Mouse (Mus musculus) G1E (cell line): ENCODE measurements around the gene Scgb1c1. TPM values are rescaled to one million over a fixed set of nuclear protein-coding genes. Genes with fewer than 3 reads are reported as not detected.
A peak's percentile ranks its signal among the peaks of the same experiment; 100 is the strongest.

Experiments used
- ATAC-seq: 2 replicates; pipeline ENCODE4 v1.8.0; 2016; ENCODE audit warnings: mild to moderate bottlenecking; ENCODE audit not compliant: insufficient number of reproducible peaks, poor library complexity, low FRiP score, severe bottlenecking; ENCODE audit errors: extremely low read depth
- DNase-seq: peaks from one replicate; pipeline ENCODE4 v3.0.0; 2012; ENCODE audit warnings: low spot score
- H3K27me3 ChIP-seq: 2 replicates; pipeline ENCODE4 v1.6.1; 2012; ENCODE audit warnings: mild to moderate bottlenecking, low read length, inconsistent platforms; ENCODE audit not compliant: insufficient read depth
- H3K36me3 ChIP-seq: replicated peaks from 2 replicates; pipeline ENCODE3; 2012; ENCODE audit warnings: mild to moderate bottlenecking, inconsistent platforms
- H3K4me1 ChIP-seq: 2 replicates; pipeline ENCODE4 v1.6.1; 2012; ENCODE audit warnings: low read depth, low read length, inconsistent platforms, mixed read lengths; ENCODE audit not compliant: insufficient read depth
- H3K4me3 ChIP-seq: 2 replicates; pipeline ENCODE4 v1.5.1; 2012; ENCODE audit warnings: low read depth, mild to moderate bottlenecking, inconsistent platforms, low read length, moderate library complexity, mixed read lengths
- H3K9me3 ChIP-seq: replicated peaks from 2 replicates; pipeline ENCODE4 v1.6.1; 2012; ENCODE audit warnings: inconsistent platforms
- CTCF ChIP-seq: IDR thresholded peaks from 2 replicates; pipeline ENCODE4 v1.5.1; 2012; ENCODE audit warnings: low read depth, low read length, inconsistent platforms, mixed read lengths
- GATA1 ChIP-seq: IDR thresholded peaks from 2 replicates; pipeline ENCODE4 v1.6.1; 2012; ENCODE audit warnings: borderline replicate concordance, low read length, inconsistent platforms, mixed read lengths
- GATA2 ChIP-seq: IDR thresholded peaks from 2 replicates; pipeline ENCODE4 v1.6.1; 2012; ENCODE audit warnings: low read depth, low read length, inconsistent platforms, borderline replicate concordance
- POLR2AphosphoS5 ChIP-seq: IDR thresholded peaks from 2 replicates; pipeline ENCODE4 v1.6.1; 2012; ENCODE audit warnings: low read depth, low read length, inconsistent platforms; ENCODE audit not compliant: insufficient replicate concordance
- TAL1 ChIP-seq: conservative IDR thresholded peaks from 2 replicates; pipeline ENCODE4 v1.6.1; 2012; ENCODE audit warnings: low read depth, low read length, inconsistent platforms, mixed read lengths
- polyA plus RNA-seq: library from polyadenylated mRNA; stranded (reverse); fragments of >175 nt; gene quantifications from 2 replicates; pipeline ENCODE4 v1.2.3, GENCODE M21; 2012
- total RNA-seq, 2 experiments: library from RNA; stranded (forward) in 1 of 2; stranded (reverse) in 1 of 2; fragments of 200-1000 nt in 1 of 2; fragments of >200 nt in 1 of 2; fragmentation: Nextera tagmentation in 1 of 2; gene quantifications; 2 replicates each; pipeline ENCODE4 v1.2.3; 2014 to 2017

The Scgb1c1 gene
- total and polyA plus RNA-seq, 3 experiments, result not detected

DNA sequence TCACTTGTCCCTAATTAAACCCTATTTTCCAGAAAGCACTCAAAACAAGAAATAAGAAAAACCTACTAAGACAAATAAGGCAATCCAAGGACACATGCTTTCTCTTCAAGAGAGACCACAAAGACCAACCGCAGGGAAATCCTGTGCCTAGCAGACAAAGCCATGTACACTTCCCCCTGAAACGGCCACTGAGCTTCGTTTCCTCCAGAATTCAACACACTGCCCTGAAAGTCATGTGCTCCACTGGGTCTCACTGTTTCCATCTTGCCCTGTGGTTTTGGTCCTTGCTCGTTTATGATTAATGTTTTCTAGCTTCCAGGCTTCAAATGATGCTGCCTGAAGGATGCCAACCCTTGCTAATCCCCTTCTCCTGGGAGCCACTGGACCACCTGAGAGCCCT lies 28.9 kb downstream of the Scgb1c1 start:
- DNase-seq, result no peak
- Histone ChIP-seq H3K4me1 (peaks cover 26% of the 10 kb centered on the region), H3K36me3 (peaks cover 88% of the 10 kb centered on the region), H3K4me3 (no peak overlapping the region), H3K9me3 (no peaks in the 10 kb centered on the region), H3K27me3 (no peaks in the 10 kb centered on the region)
- ATAC-seq, result no peak
- TF ChIP-seq GATA2 (no peak), GATA1 (no peak), TAL1 (no peak), CTCF (no peak), POLR2AphosphoS5 (no peak)

DNA sequence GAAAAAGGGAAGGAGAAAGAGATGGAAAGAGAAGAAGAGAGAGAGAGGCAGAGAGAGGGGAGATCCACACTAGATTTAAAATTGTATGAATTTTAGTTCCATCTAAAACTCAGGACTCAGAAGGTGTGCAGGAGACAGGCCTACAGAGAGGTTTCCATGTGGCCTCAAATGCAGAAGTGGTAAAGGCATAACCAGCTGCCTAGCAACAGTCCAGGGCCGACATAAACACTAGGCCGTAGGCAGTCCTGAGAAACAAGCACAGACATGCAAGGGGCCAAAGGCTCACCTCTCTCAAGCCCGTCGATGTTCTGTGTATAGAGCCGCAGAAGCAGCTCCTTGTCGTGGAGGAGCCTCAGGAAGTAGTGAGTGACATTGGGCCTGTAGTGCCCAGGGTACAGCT lies 32.0 kb downstream of the Scgb1c1 start:
- DNase-seq, result no peak
- Histone ChIP-seq H3K9me3 (no peaks in the 10 kb centered on the region), H3K4me1 (peaks cover 42% of the 10 kb centered on the region), H3K27me3 (no peaks in the 10 kb centered on the region), H3K36me3 (peaks cover 63% of the 10 kb centered on the region), H3K4me3 (no peak overlapping the region)
- TF ChIP-seq GATA2, result no peak
- TF ChIP-seq TAL1, result no peak
- TF ChIP-seq CTCF, result no peak
- TF ChIP-seq POLR2AphosphoS5, result no peak
- no peak for TF ChIP-seq GATA1
- no peak for ATAC-seq

DNA sequence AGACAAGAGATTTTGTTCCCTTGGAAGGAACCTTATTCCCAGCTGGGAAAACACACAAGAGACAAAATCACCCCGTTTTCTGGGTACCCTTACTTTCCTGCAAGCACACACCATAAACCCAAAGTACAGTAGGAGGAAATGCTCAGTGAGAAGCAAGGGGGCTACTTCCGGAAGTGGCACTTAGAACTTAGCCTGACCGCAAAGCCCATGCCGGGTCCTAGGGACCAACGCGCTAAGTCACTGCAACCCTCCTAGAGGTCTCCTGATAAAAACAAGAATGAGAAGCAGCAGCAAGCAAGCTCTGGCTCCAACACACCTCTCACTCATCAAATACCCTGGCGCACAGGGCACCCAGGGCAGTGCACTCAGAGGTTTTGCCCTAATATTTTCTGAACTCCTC lies 34.0 kb downstream of the Scgb1c1 start:
- TF ChIP-seq GATA1 (no peak), GATA2 (no peak), TAL1 (no peak), CTCF (no peak), POLR2AphosphoS5 (no peak)
- no peaks in the 10 kb centered on the region for H3K27me3 ChIP-seq
- no peaks in the 10 kb centered on the region for H3K9me3 ChIP-seq
- peaks cover 59% of the 10 kb centered on the region for H3K36me3 ChIP-seq
- no peak overlapping the region for H3K4me3 ChIP-seq
- H3K4me1 ChIP-seq, result peaks cover 49% of the 10 kb centered on the region
- ATAC-seq (no peak), DNase-seq (no peak)

DNA sequence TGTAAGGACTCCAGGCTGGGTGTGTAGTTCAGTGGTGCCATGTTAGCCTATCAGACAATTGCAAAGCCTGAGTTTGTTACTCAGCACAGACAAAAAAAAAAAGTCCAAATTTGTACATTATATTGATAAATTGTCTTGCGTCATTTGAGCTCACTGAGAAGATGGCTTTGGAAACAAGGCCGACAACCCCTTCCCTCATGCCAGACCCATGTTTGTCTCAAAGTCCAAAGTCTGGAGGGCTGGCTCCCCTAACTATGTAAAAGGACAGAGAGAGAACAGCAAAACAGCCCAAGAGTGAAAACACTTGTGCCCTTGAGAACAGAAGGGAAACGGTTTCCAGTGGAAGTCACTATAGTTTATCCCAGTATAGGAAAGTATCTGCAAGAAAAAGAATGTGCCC lies 35.1 kb downstream of the Scgb1c1 start:
- TF ChIP-seq GATA2 (no peak), GATA1 (no peak), POLR2AphosphoS5 (no peak), TAL1 (no peak), CTCF (no peak)
- Histone ChIP-seq H3K4me3 (no peak overlapping the region; the same call in 1 of the 2 replicates), H3K36me3 (peaks cover 58% of the 10 kb centered on the region), H3K4me1 (peaks cover 44% of the 10 kb centered on the region), H3K9me3 (no peaks in the 10 kb centered on the region), H3K27me3 (no peaks in the 10 kb centered on the region)
- no peak for ATAC-seq
- DNase-seq, result no peak

DNA sequence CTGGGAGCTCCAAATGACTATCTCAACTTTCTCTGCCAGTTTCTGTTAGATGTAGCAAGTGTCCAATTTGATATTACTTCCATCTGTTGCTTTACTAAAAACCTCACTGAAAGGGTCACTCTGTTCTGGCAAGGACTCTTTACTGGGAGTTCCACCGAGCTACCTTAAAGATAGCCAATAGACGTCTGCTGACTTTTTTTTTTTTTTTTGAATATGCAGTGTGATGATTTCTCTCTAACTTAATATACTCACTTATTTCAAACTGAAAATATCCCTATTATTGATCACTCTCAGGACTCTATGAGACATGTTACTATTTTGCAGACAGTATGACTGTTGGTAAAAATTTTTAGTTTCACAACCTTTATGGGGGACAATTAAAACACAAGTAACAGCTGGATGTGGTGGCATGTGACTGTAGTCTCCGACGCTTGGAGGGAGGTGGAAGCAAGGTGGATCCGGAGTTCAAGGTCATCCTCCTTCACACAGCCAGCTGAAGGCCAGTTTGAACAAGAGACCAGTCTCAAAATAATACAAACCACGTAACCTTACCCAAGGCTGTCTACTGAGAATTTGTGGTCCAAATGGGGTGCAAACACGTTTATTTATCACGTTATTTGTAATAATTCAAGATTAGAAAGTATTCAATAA lies 35.6 kb downstream of the Scgb1c1 start:
- ATAC-seq (no peak), DNase-seq (no peak)
- no peaks in the 10 kb centered on the region for H3K27me3 ChIP-seq
- no peak for TF ChIP-seq POLR2AphosphoS5
- TF ChIP-seq GATA2, result no peak
- TF ChIP-seq TAL1, result no peak
- TF ChIP-seq CTCF, result no peak
- no peak for TF ChIP-seq GATA1
- peaks cover 44% of the 10 kb centered on the region for H3K4me1 ChIP-seq
- no peaks in the 10 kb centered on the region for H3K9me3 ChIP-seq
- H3K4me3 ChIP-seq, result peak overlapping the region; percentile 90
- H3K36me3 ChIP-seq, result peaks cover 59% of the 10 kb centered on the region

DNA sequence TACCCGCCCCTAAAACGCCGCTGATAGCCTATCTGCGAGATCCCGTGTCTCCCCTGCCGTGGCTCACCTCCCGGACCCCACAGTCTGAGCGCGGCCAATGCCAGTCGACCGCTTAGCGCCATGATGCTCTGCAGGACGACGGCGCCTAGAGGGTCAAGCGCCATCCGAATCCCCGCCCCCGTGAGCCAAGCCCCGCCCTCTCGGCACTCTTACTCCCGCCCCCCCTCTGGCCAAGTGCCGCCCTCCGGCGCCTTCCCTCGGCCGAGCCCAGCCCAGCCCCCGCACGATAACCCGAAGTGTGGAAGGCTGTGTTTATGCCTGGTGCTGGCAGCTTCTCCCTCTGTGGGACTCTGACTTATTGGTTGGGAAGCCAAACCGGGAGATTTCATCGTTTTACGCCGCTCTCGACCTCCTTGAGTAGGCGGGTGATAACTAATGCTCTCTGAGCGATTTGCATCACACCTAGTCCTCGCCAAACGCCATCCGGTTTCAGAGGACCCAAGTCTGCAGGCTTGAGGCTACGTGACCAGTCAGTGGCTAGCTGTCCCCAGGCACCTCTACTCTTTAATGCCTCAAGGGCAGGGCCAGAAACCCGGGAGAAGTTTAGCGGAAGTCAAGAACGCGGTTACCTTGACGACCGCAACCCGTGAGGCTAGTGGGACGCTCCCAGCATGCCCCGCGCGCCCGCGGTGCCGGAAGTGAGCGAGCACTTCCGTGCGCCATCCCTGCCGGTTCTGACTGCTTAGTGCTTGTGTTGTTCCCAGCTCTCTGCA lies 36.5 kb downstream of the Scgb1c1 start, which contains the start of the genes Psmd13 and Sirt3:
Gene Psmd13, plus strand, starts transcription at position 273 of the 773 bp plus-strand sequence.
Gene Sirt3, minus strand, starts transcription at position 614 of the 773 bp plus-strand sequence.
- peak; percentile 89 for ATAC-seq
- peaks cover 44% of the 10 kb centered on the region for H3K4me1 ChIP-seq
- peak within 1 kb of the TSS; percentile 90 for H3K4me3 ChIP-seq

More for the DNA sequence above, 36.5 kb downstream of the Scgb1c1 start, which contains the start of the genes Psmd13 and Sirt3:
- peaks cover 59% of the 10 kb centered on the region for H3K36me3 ChIP-seq
- H3K9me3 ChIP-seq, result no peaks in the 10 kb centered on the region
- TF ChIP-seq CTCF (no peak), GATA2 (no peak), POLR2AphosphoS5 (no peak), GATA1 (no peak), TAL1 (no peak)
- no peaks in the 10 kb centered on the region for H3K27me3 ChIP-seq
- DNase-seq, result peak; percentile 90
